Mouse (Mus musculus) kidney, postnatal 25 days (tissue): ENCODE measurements at regions not wholly inside any gene's neighbourhood (a gene's known extent, or its start where the extent isn't known, plus 50 kb on each side); places are given as distances from the start of the nearest gene placed in this dataset.

Source experiments
- DNase-seq, 2 experiments: peaks; one replicate each; pipeline ENCODE4 v3.0.0; 2021; ENCODE audit warnings: mixed read lengths in 2 of 2

DNA sequence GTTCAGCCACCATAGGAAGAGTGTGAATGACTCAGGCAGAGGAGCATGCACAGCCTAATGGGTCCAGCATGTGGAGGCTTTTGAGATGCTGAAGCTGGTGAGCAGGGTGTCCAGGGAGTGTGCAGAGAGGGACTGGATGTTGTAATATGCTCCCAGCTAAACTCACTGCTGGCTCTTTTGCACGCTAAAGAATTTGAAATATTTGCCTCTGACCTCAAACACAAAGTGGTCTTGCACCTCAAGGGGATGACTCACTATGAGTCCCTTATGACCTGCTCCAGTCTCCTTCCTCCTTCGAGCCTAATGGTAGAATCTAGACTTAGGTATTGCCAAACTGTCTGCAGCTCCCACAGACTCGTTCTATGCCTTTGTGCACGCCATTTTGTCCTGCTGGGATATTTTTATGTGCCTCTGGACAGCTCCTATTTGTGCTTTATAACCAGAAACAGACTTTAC is 55.0 kb upstream of the Slit3 start:
- DNase-seq, result no peak

GRCm38 (mm10) chr11:35057791-35058190 is 63.2 kb upstream of the Slit3 start:
- DNase-seq, result no peak

DNA sequence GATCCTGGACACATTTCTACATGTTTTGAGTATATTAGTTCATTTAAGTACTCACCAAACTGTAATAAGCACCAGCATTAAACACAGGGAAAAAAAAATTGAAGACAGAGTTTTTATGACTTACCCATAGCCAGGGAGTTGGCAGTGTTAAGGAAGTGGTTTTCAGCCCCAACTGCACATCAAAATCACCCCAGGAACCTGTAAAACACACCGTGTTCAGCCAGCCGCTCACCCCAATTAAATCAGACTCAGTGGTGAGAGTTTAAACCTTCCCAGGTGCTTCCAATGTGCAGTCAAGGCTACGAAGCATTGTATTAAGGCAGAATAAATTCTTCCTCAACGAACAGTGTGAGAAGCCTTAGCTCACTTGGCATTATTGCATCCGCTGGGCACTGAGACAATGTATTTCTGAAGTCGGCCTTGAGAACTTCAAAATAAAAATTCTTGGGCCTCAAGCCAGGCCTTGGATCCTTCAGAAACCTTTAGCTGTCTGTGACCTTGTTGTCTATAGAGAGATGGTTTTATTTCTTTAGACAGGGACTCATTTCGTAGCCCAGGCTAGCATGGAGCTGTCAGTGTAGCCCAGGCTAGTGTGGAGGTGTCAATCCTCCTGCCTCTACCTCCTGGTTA is 65.4 kb upstream of the Slit3 start:
- no peak for DNase-seq

- peak in 1 of 2 experiments; percentile 27 for DNase-seq
Measured at GRCm38 (mm10) chr11:35053613-35053950, 67.4 kb upstream of the Slit3 start.

DNA sequence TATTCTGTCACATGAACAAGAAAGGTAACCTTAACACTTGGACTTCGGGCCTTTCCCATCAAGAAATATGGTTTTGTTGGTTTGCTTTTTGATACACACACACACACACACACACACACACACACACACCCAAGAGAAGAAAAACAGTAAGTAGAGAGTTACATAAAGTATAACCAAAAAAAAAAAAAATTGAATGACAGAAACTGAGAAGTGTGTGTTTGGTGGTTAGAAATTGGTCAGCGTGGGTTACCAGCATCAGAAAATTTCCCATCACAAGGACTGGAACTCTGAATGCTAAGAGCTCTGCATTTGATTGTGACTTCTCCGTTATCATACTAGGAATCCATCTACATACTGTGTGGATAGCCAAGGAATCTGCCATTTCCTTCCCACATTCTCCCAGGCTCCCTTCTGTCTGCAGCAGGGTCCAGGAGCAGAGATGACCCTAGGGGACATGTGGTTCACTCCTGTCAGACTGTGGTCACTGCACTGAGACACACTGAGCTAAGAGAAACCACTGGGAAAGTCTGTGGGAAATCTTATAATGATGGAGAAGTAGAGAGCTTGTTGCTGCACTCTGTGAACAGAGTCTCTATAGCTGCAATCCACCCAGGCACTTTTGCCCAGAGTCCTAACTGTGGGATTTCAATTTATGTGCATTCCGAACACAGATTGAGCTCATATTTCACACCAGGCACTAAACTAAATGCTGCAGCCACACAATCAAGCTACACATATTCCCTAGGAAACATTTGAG is 68.0 kb upstream of the Slit3 start:
- no peak for DNase-seq

DNA sequence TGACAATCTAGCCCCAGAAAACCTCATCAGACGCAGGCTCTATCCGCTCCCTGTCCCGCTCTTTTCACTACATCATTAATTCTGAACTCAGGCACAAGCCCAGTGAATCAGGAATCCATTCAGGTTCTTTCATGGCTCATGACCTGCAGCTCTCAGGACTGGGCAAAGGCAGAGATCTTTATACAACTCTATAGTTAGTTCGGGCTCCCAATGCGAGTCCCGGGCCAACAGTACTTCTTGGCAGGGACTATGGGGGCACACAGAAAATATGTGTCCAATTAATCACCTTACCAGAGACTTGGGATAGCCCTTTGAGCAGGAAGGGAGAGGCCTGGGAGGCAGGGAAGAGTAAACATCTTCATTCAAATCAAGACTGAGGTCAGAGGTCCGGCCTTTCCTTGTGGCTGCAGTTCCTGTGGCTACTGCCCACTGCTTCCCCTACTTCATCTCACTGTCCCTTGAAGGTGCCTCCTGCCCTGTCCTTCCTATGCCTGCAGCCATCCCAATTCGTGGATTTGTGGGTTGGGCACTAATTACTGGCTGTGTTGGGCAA is 71.3 kb upstream of the Slit3 start:
- DNase-seq, result peak; percentile 5 to 34

DNA sequence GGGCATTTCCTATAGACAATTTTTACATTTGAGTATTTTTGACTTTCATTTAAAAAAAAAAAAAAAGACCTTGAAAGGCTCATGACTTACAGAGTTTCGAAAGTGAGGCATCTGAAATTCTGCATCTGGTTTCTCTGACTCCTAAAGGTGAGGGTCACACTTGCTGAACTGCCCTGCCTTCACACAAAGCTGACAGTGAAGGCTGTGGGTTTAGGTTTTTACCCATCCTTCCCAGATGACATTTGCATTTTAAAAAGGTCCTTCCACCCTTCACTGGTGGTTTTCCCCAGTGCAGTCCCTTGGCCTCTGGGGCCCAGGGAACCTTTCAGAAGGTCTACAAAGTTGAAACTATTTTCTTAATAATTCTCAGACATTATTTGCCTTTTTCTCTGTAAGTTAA is 76.4 kb upstream of the Slit3 start:
- DNase-seq, result no peak

- no peak for DNase-seq
Measured at GRCm38 (mm10) chr11:35024448-35024847, 96.6 kb upstream of the Slit3 start.

DNA sequence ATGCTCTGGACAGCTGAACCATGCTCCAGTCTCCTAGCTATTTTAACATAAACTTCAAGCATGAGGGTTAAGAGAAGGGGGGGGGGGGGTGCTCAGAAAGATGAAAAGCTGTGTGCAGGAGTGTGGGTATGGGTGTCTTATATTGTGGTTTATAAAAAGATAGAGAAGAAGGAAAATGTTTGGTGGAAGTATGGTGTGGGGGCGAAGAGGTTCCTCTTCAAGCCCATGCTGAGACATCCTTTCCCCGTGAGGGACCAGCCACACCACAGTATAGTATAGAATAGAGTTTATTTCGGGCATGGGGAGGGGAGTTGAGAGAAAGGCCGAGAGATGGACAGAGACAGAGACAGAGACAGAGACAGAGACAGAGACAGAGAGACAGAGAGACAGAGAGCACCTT is 97.2 kb upstream of the Slit3 start:
- DNase-seq, result no peak

GRCm38 (mm10) chr11:35021990-35022625 is 98.9 kb upstream of the Slit3 start:
- no peak for DNase-seq

DNA sequence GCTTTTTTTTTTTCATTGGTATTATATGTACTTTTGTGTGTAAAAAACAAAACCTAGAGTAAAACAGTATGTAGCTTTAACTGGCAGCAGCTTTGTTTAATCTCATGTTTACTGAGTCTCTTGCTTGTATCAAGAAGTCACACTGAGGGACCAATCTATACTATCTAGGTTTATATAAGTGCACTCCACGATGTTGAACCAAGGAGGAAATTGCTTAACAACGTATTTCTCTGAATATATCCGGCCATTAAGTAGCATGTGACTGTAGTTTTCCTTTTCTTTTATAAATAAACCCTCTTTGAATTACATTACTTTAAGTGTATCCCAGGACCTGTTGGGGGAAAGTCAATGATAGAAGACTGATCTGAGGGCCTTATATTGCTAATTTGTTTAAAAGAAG is 104.0 kb upstream of the Slit3 start:
- DNase-seq, result no peak

GRCm38 (mm10) chr11:35011521-35012476 is 109.2 kb upstream of the Slit3 start:
- no peak for DNase-seq

DNA sequence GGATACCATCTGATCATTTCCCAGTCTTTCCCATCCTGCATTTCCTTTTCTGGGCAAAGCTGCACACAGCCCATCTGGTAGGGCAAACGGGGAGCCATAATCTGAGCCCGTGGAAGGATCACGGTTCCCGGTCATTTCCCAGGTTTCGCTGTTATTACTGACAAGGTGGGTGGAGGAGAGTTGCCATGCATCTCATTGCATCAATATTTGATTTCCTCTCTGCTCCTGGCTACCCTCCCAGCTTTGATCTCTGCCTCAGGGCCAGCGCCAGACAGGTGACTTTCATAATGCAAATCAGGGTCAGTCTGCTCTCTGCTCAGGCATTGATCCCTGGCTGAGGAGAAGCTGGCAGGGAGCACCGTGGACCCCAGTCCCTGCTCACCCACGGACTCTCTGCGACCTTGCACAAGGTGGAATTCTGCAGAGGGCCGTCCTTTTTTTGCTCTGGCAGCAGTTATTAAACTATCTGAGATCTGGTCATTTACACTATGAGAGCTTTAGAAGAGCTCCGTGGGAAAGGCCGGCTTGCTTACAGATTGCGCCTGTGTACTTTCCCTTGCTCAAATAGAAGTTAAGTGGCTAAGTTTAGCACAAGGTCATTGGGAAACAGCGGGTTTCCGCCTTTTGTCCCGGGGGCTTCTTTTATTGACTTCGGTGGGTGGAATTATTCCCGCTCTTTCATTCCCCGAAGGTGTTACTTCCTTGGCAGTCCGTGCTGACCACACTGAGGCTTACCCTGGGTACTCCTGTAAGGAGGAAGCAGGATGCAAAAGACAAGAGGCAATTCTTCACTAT is 114.1 kb upstream of the Slit3 start:
- DNase-seq, result peak in 1 of 2 experiments; percentile 27

- no peak for DNase-seq
Measured at GRCm38 (mm10) chr11:35005143-35005542, 115.9 kb upstream of the Slit3 start.

DNA sequence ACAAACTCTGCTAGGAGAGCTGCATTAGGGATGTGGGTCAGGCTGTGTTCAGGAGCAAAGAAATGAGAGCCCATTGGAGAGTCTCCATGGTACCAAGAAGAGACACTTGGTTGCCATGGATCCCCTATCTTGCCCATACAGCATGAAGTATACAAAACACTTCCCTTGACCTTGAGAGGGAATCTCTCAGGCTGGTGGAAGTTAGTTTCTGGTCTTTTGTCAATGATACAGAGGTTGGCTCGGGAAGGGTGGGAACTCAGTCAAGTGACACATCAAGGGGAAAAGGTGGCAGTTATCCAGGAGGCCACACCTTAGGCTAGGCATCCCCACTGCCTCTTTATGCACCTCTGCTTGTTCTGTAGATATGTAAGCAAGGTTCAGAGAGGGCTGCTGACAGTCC is 116.6 kb upstream of the Slit3 start:
- no peak for DNase-seq

DNA sequence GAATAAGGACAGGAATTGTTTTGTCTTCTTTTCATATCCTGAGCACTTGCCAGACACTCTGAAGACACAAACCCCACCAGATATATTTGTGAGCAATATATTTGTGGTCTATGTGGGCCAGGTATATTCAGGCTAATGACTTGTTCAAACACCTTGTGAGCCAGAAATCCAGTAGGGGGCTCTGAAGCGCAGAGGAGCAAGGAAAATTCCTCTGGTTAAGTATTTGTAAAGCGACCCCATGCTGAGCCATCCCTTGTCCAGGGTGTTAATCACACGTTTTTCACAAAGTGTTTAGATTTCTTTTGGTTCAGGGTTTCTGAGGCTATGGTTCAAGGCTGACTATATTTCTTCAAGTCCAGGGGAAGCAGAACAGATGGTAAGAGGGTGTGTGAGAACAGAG is 117.1 kb upstream of the Slit3 start:
- no peak for DNase-seq

GRCm38 (mm10) chr11:34997906-34998305 is 123.1 kb upstream of the Slit3 start:
- no peak for DNase-seq

- no peak for DNase-seq
Measured at GRCm38 (mm10) chr11:34995515-34995914, 125.5 kb upstream of the Slit3 start.

DNA sequence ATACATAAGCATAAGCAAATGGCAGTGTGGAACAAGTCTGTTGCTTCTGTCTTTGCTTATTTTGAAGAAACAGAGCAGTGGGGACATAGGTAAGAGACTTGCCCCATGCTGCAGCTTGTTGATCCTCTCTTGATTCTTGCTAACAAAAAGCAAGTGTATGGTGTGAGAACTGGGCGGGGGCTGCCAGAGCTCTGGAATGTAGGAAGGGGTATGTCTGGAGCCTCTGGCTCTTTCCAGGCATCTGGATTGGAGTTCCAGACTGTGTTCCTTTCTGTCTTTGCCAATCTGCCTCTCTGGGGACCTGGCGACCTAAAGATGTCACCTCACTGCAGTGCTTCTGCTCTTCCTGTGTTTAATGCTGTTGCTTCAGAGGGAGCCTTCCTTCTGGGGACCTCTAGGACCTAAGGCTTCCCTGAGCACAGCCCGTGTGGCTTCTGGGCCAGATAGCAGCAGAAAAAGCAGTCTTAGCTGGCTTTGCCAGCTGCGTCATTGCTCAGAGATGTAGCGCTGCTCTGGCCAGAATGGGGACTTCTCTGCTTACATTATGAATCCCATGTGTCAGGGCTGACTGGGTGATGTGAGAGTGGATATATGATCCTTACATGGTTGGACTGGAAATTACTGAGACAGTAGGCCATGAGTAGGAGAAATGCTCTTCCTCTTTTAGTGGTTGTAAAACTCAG is 138.1 kb upstream of the Slit3 start:
- no peak for DNase-seq

DNA sequence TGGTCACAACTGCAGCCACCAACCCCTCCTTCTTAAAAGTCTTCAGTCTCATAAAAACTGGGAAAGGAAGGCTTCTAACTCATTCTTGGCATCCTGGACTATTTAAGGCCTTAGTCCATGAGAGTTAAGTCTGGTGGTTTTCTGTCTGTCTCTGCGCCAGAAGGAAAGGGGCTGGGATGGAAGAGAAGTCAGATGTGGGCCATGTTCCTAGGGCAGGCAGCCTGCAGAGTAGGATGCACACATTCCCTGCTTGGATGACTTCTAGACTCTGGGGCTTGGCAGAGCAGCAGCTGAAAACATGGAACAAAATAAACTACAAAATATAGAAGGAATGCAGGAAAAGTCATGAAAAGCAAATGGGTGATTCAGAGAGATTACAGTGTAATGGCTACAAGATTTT is 140.8 kb upstream of the Slit3 start:
- DNase-seq, result no peak

GRCm38 (mm10) chr11:34977861-34978260 is 143.2 kb upstream of the Slit3 start:
- DNase-seq, result peak; percentile 35 to 38
